Mouse (Mus musculus) heart, embryonic 16.5 days (tissue): ENCODE measurements around the gene Wwox. TPM values are rescaled to one million over a fixed set of nuclear protein-coding genes. Genes with fewer than 3 reads are reported as not detected.
A peak's percentile ranks its signal among the peaks of the same experiment; 100 is the strongest.

Experiments
- ATAC-seq: fragments of 200-750 bp; cut with Nextera tagmentation; replicated peaks from 2 replicates; pipeline ENCODE4 v1.8.0; 2017; ENCODE audit warnings: moderate number of reproducible peaks; ENCODE audit not compliant: insufficient read depth, low FRiP score; ENCODE audit errors: extremely low read depth
- H3K27ac ChIP-seq: fragments of 300-500 bp; sonication (generic); 2 replicates; pipeline ENCODE4 v1.5.1; 2014; ENCODE audit warnings: mild to moderate bottlenecking, low read length, control low read depth, moderate library complexity
- H3K27me3 ChIP-seq: fragments of 300-500 bp; sonication (generic); 2 replicates; pipeline ENCODE4 v1.6.1; 2014; ENCODE audit warnings: low read length, mixed read lengths; ENCODE audit not compliant: control insufficient read depth, insufficient read depth
- H3K36me3 ChIP-seq: fragments of 300-500 bp; sonication (generic); 2 replicates; pipeline ENCODE4 v1.6.1; 2014; ENCODE audit not compliant: control insufficient read depth, insufficient read depth
- H3K4me1 ChIP-seq: fragments of 300-500 bp; sonication (generic); 2 replicates; pipeline ENCODE4 v1.6.1; 2014; ENCODE audit warnings: low read length, mixed read lengths; ENCODE audit not compliant: control insufficient read depth, insufficient read depth
- H3K4me2 ChIP-seq: fragments of 300-500 bp; sonication (generic); 2 replicates; pipeline ENCODE4 v1.6.1; 2014; ENCODE audit warnings: low read depth, mild to moderate bottlenecking, control low read depth, low read length
- H3K4me3 ChIP-seq: fragments of 300-500 bp; sonication (generic); 2 replicates; pipeline ENCODE4 v1.5.1; 2014; ENCODE audit warnings: mild to moderate bottlenecking, control low read depth, low read length
- H3K9ac ChIP-seq: fragments of 300-500 bp; sonication (generic); 2 replicates; pipeline ENCODE4 v1.6.1; 2014; ENCODE audit warnings: low read length, control low read depth
- H3K9me3 ChIP-seq: fragments of 300-500 bp; sonication (generic); replicated peaks from 2 replicates; pipeline ENCODE4 v1.6.1; 2016; ENCODE audit warnings: low read length; ENCODE audit not compliant: control insufficient read depth
- WGBS: fragments of 180-500 bp; shearing (Covaris S2); extraction: QIAGEN DNeasy Blood & Tissue Kit; methylation state at CpG from one replicate; pipeline ENCODE4 v1.1.7; 2014; 5-methylcytosine and 5-hydroxymethylcytosine counted together
- polyA plus RNA-seq: library from polyadenylated mRNA; unstranded; fragments of >200 nt; fragmentation: Nextera tagmentation; extraction: Ambion mirVana; gene quantifications from 2 replicates; pipeline ENCODE4 v1.2.1, GENCODE M21; 2015

Gene Wwox
- polyA plus RNA-seq, 1 experiment from 2014 or later = 12.8 TPM

- no peak overlapping the region for H3K27ac ChIP-seq
- H3K4me3 ChIP-seq = no peak overlapping the region
- no peaks in the 10 kb centered on the region for H3K9me3 ChIP-seq
- H3K4me2 ChIP-seq = no peak overlapping the region
- H3K36me3 ChIP-seq = no peaks in the 10 kb centered on the region
- 62% methylated on average over 11 of the region's 11 CpGs for WGBS
- H3K27me3 ChIP-seq = no peaks in the 10 kb centered on the region
- H3K4me1 ChIP-seq = no peaks in the 10 kb centered on the region
- 0 out of 2 replicates have a peak, but pooled peaks have one; percentile 6 for ATAC-seq
- no peak overlapping the region for H3K9ac ChIP-seq
These were observed 768.0 kb downstream of the Wwox start for GRCm38 (mm10) chr8:115207480-115207879.

- no peak overlapping the region for H3K27ac ChIP-seq
- H3K9ac ChIP-seq = no peak overlapping the region
- WGBS = 58% methylated on average over 15 of the region's 15 CpGs
- no peaks in the 10 kb centered on the region for H3K27me3 ChIP-seq
- no peak for ATAC-seq
- no peak overlapping the region for H3K4me2 ChIP-seq
- H3K4me3 ChIP-seq = no peak overlapping the region
- no peaks in the 10 kb centered on the region for H3K4me1 ChIP-seq
- no peaks in the 10 kb centered on the region for H3K36me3 ChIP-seq
- no peaks in the 10 kb centered on the region for H3K9me3 ChIP-seq
These were observed 769.1 kb downstream of the Wwox start for GRCm38 (mm10) chr8:115208415-115209192.

GRCm38 (mm10) chr8:115210014-115210413, 770.6 kb downstream of the Wwox start:
- H3K9ac ChIP-seq = no peak overlapping the region
- WGBS = 68% methylated on average over 6 of the region's 6 CpGs
- no peak for ATAC-seq
- no peak overlapping the region for H3K4me3 ChIP-seq
- no peaks in the 10 kb centered on the region for H3K27me3 ChIP-seq
- H3K4me2 ChIP-seq = no peak overlapping the region
- H3K36me3 ChIP-seq = no peaks in the 10 kb centered on the region
- H3K27ac ChIP-seq = no peak overlapping the region
- H3K9me3 ChIP-seq = no peaks in the 10 kb centered on the region
- no peaks in the 10 kb centered on the region for H3K4me1 ChIP-seq

GRCm38 (mm10) chr8:115213126-115213525, 773.7 kb downstream of the Wwox start:
- no peak overlapping the region for H3K9ac ChIP-seq
- WGBS = 79% methylated on average over 4 of the region's 4 CpGs
- H3K4me2 ChIP-seq = no peak overlapping the region
- ATAC-seq = no peak
- no peak overlapping the region for H3K27ac ChIP-seq
- no peaks in the 10 kb centered on the region for H3K36me3 ChIP-seq
- no peaks in the 10 kb centered on the region for H3K27me3 ChIP-seq
- H3K4me3 ChIP-seq = no peak overlapping the region
- H3K9me3 ChIP-seq = no peaks in the 10 kb centered on the region
- peaks cover 4% of the 10 kb centered on the region for H3K4me1 ChIP-seq

- H3K4me3 ChIP-seq = no peak overlapping the region
- no peak overlapping the region for H3K9ac ChIP-seq
- no peak overlapping the region for H3K27ac ChIP-seq
- no peaks in the 10 kb centered on the region for H3K27me3 ChIP-seq
- H3K9me3 ChIP-seq = no peaks in the 10 kb centered on the region
- no peak for ATAC-seq
- H3K4me2 ChIP-seq = no peak overlapping the region
- WGBS = 78% methylated on average over 17 of the region's 17 CpGs
- H3K36me3 ChIP-seq = no peaks in the 10 kb centered on the region
- peaks cover 4% of the 10 kb centered on the region for H3K4me1 ChIP-seq
These were observed 775.4 kb downstream of the Wwox start for GRCm38 (mm10) chr8:115214870-115215269.

- ATAC-seq = no peak
- 37% methylated on average over 3 of the region's 3 CpGs for WGBS
- H3K9me3 ChIP-seq = no peaks in the 10 kb centered on the region
- H3K4me2 ChIP-seq = no peak overlapping the region
- H3K27ac ChIP-seq = no peak overlapping the region
- H3K9ac ChIP-seq = no peak overlapping the region
- no peaks in the 10 kb centered on the region for H3K27me3 ChIP-seq
- H3K36me3 ChIP-seq = no peaks in the 10 kb centered on the region
- peaks cover 4% of the 10 kb centered on the region for H3K4me1 ChIP-seq
- no peak overlapping the region for H3K4me3 ChIP-seq
These were observed 777.3 kb downstream of the Wwox start for GRCm38 (mm10) chr8:115216801-115217200.

- 66% methylated on average over 13 of the region's 13 CpGs for WGBS
These were observed 783.1 kb downstream of the Wwox start for GRCm38 (mm10) chr8:115222545-115222944.

GRCm38 (mm10) chr8:115226781-115227583, 787.5 kb downstream of the Wwox start:
- H3K9ac ChIP-seq = no peak overlapping the region
- ATAC-seq = no peak
- H3K9me3 ChIP-seq = no peaks in the 10 kb centered on the region
- no peaks in the 10 kb centered on the region for H3K27me3 ChIP-seq
- peak overlapping the region; percentile 27; the same call in 1 of the 2 replicates for H3K27ac ChIP-seq
- H3K4me1 ChIP-seq = peaks cover 10% of the 10 kb centered on the region
- peak overlapping the region; percentile 28 for H3K4me2 ChIP-seq
- H3K4me3 ChIP-seq = no peak overlapping the region
- H3K36me3 ChIP-seq = no peaks in the 10 kb centered on the region
- WGBS = 49% methylated on average over 20 of the region's 20 CpGs

More at GRCm38 (mm10) chr8:115222545-115222944, 783.1 kb downstream of the Wwox start:
- ATAC-seq = no peak
- Histone ChIP-seq H3K27me3 (no peaks in the 10 kb centered on the region), H3K4me2 (no peak overlapping the region), H3K4me1 (peaks cover 10% of the 10 kb centered on the region), H3K9me3 (no peaks in the 10 kb centered on the region), H3K36me3 (no peaks in the 10 kb centered on the region), H3K27ac (no peak overlapping the region), H3K4me3 (no peak overlapping the region), H3K9ac (no peak overlapping the region)

GRCm38 (mm10) chr8:115228903-115229302, 789.4 kb downstream of the Wwox start:
- Histone ChIP-seq H3K4me2 (no peak overlapping the region), H3K27ac (no peak overlapping the region), H3K4me1 (peaks cover 10% of the 10 kb centered on the region), H3K9me3 (no peaks in the 10 kb centered on the region), H3K4me3 (no peak overlapping the region), H3K9ac (no peak overlapping the region), H3K36me3 (no peaks in the 10 kb centered on the region), H3K27me3 (no peaks in the 10 kb centered on the region)
- WGBS = 83% methylated on average over 11 of the region's 11 CpGs
- no peak for ATAC-seq
